Mouse (Mus musculus): ENCODE measurements around the gene Alyref. TPM values are rescaled to one million over a fixed set of nuclear protein-coding genes. Genes with fewer than 3 reads are reported as not detected.

Alyref gene
- polyA plus RNA-seq, 1 experiment from 2014 or later: 372 TPM

DNA sequence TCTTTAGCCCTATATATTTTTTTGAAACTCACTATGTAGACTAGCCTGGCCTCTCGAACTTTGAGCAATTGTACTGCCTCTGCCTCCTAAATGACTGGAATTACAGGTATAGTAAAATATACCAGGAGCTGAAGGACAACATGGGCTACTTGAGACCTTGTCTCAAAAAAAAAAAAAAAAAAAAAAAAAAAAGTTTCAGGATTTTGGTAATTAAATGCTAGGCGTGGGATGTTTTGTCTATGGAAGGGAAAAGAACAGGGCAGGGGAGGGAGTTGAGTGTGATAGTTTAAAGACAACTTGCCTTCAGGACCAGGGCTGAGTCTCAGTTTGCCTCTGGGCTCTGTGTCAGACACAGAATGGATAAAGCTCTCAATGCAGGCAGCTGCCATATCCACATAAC lies 23.1 kb downstream of the Alyref start:
- Histone ChIP-seq H3K4me2 (replicated peaks) (no peak overlapping the region), H3K27me3 (no peaks in the 10 kb centered on the region), H3K36me3 (peaks cover 38% of the 10 kb centered on the region), H3K9me3 (no peaks in the 10 kb centered on the region), H3K27ac (replicated peaks) (no peak overlapping the region), H3K9ac (replicated peaks) (no peak overlapping the region), H3K4me3 (no peak overlapping the region), H3K4me1 (peaks cover 41% of the 10 kb centered on the region)
- ATAC-seq (replicated peaks): no peak
- WGBS: 78% methylated on average over 2 of the region's 2 CpGs

- ATAC-seq (replicated peaks): no peak
- Histone ChIP-seq H3K9ac (replicated peaks) (peak overlapping the region; percentile 82), H3K4me2 (replicated peaks) (peak overlapping the region; percentile 79), H3K4me3 (peak overlapping the region; percentile 69), H3K36me3 (peaks cover 39% of the 10 kb centered on the region), H3K27me3 (no peaks in the 10 kb centered on the region), H3K9me3 (no peaks in the 10 kb centered on the region), H3K4me1 (peaks cover 33% of the 10 kb centered on the region), H3K27ac (replicated peaks) (no peak overlapping the region)
- 41% methylated on average over 5 of the region's 5 CpGs for WGBS
These were observed 23.9 kb downstream of the Alyref start for GRCm38 (mm10) chr11:120574278-120574600.

DNA sequence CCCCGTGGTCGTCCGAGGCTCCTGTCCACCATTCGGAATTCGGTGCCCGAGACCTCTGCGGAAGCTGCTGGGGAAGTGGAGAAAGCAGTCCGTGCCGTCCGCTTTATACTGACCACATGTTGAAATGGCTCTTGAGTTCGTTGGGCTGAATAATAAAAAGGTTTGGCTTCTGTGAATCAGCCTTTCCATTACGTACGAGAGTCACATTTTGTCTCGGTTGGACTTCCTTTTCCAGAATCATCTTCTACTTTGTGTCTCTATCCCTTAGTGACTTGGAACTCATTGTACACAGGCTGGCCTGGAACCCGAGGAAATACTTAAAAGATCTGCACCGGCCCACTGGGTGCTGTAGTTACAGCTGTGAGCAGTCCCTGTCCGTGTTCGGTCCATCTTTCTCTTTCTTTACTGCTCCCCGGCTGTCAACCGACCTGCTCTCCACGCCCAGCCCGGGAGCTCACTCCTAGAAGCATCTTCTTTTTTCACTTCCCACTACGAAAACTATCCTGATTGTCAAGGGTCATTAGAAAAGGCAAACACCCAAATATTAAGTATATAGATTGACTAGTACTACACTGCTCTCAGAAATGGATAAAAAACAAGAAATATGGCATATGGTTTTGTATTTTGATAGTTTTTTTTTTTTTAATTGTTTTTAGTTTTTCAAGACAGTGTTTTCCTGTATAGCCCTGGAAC lies 24.4 kb downstream of the Alyref start:
- ATAC-seq (replicated peaks): no peak
- Histone ChIP-seq H3K9me3 (no peaks in the 10 kb centered on the region), H3K27me3 (no peaks in the 10 kb centered on the region), H3K27ac (replicated peaks) (peak overlapping the region; percentile 90), H3K4me1 (peaks cover 28% of the 10 kb centered on the region), H3K9ac (replicated peaks) (peak overlapping the region; percentile 82), H3K4me2 (replicated peaks) (peak overlapping the region; percentile 79), H3K36me3 (peaks cover 35% of the 10 kb centered on the region), H3K4me3 (peak overlapping the region; percentile 69)
- WGBS: under 1% methylated on average over 23 of the region's 23 CpGs

GRCm38 (mm10) chr11:120572752-120573584 lies 25.2 kb downstream of the Alyref start, which contains the start of gene P4hb:
Gene P4hb, minus strand, starts transcription at chr11:120573253.
- Histone ChIP-seq H3K36me3 (peaks cover 35% of the 10 kb centered on the region), H3K4me3 (peak within 1 kb of the TSS; percentile 69), H3K9ac (replicated peaks) (peak within 1 kb of the TSS; percentile 82), H3K27ac (replicated peaks) (peak within 1 kb of the TSS; percentile 90), H3K27me3 (no peaks in the 10 kb centered on the region), H3K9me3 (no peaks in the 10 kb centered on the region), H3K4me1 (peaks cover 28% of the 10 kb centered on the region), H3K4me2 (replicated peaks) (peak within 1 kb of the TSS; percentile 85)
- WGBS: under 1% methylated on average over 93 of the region's 94 CpGs
- peak; percentile 97 for ATAC-seq (replicated peaks)

DNA sequence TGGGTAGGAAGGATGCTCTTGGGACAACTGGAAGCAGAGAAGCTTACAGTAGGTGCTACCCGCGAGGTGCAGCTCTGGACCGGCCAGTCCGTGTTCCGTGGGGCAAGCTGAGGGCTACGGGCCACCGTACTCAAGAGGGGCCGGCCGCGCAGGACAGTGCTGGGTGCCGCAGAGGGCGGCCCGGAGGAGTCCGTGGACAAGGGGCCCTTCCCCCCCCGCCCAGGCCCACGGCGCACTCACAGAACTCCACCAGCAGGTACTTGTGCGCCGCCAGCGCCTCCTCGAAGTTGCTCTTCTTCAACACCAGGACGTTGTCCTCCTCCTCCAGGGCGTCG lies 25.8 kb downstream of the Alyref start:
- under 1% methylated on average over 22 of the region's 24 CpGs for WGBS

GRCm38 (mm10) chr11:120571754-120572416 lies 26.3 kb downstream of the Alyref start:
- Histone ChIP-seq H3K9ac (replicated peaks) (peak overlapping the region; percentile 82), H3K36me3 (peaks cover 38% of the 10 kb centered on the region), H3K27ac (replicated peaks) (peak overlapping the region; percentile 90), H3K9me3 (no peaks in the 10 kb centered on the region), H3K4me3 (peak overlapping the region; percentile 69), H3K4me2 (replicated peaks) (peak overlapping the region; percentile 85), H3K4me1 (peaks cover 28% of the 10 kb centered on the region), H3K27me3 (no peaks in the 10 kb centered on the region)
- 16% methylated on average over 11 of the region's 11 CpGs for WGBS
- ATAC-seq (replicated peaks): no peak

More for the DNA sequence above, 25.8 kb downstream of the Alyref start:
- Histone ChIP-seq H3K9ac (replicated peaks) (peak overlapping the region; percentile 82), H3K4me2 (replicated peaks) (peak overlapping the region; percentile 85), H3K36me3 (peaks cover 35% of the 10 kb centered on the region), H3K4me1 (peaks cover 28% of the 10 kb centered on the region), H3K4me3 (peak overlapping the region; percentile 69), H3K27ac (replicated peaks) (peak overlapping the region; percentile 90), H3K9me3 (no peaks in the 10 kb centered on the region), H3K27me3 (no peaks in the 10 kb centered on the region)
- ATAC-seq (replicated peaks): no peak; the same call in 1 of the 2 replicates

DNA sequence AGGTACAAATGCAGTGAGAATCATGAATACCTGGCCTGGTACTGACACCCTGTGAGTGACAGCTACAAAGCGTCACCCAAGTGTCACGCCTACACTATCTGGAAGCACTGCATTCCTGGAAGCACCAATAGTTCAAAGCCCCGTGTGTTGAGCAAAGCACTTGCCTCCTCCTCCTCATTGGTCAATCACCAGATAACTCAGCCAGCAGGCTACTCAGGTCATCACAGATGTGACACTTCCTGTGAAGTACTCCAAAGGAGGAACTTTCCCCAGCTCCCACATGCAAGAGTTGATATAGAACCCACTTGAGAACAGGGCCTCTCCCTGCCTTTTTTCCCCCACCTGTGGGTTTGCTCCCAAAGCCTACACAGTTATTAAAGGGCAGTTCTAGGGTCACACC lies 27.0 kb downstream of the Alyref start:
- Histone ChIP-seq H3K9ac (replicated peaks) (no peak overlapping the region; the same call in 1 of the 2 replicates), H3K4me3 (peak overlapping the region; percentile 69; the same call in 1 of the 2 replicates)

DNA sequence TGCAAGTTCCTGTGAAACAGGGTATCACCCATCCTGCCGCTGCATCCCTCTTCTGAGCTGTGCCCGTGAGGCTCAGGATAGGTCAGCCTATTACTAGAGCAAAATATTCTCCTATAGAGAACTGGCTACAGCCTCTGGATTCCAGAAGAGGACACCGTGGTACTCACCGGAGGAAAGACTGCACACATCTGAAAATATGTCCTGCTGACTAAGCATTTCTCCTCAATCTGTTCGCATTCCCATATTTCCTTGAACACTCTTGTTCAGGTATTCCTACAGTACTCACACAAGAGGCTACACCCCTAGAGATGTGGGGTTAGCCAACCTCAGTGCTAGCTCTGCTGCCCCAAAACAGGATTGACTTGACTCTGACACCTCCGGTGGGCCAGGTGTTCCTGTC lies 29.8 kb downstream of the Alyref start:
- H3K9me3 ChIP-seq: no peaks in the 10 kb centered on the region

More for the DNA sequence above, 27.0 kb downstream of the Alyref start:
- H3K4me2 ChIP-seq (replicated peaks): peak overlapping the region; percentile 85; the same call in 1 of the 2 replicates
- H3K9me3 ChIP-seq: no peaks in the 10 kb centered on the region
- no peaks in the 10 kb centered on the region for H3K27me3 ChIP-seq
- 95% methylated on average over 3 of the region's 3 CpGs for WGBS
- peaks cover 45% of the 10 kb centered on the region for H3K36me3 ChIP-seq
- no peak overlapping the region for H3K27ac ChIP-seq (replicated peaks)
- peaks cover 28% of the 10 kb centered on the region for H3K4me1 ChIP-seq
- ATAC-seq (replicated peaks): no peak

GRCm38 (mm10) chr11:120565114-120565513 lies 33.1 kb downstream of the Alyref start:
- H3K4me3 ChIP-seq: no peak overlapping the region
- peaks cover 90% of the 10 kb centered on the region for H3K36me3 ChIP-seq
- H3K4me1 ChIP-seq: no peaks in the 10 kb centered on the region
- no peaks in the 10 kb centered on the region for H3K27me3 ChIP-seq
- H3K9ac ChIP-seq (replicated peaks): no peak overlapping the region
- WGBS: 87% methylated on average over 9 of the region's 9 CpGs
- no peak for ATAC-seq (replicated peaks)
- H3K9me3 ChIP-seq: no peaks in the 10 kb centered on the region
- H3K4me2 ChIP-seq (replicated peaks): no peak overlapping the region
- no peak overlapping the region for H3K27ac ChIP-seq (replicated peaks)

More for the DNA sequence above, 29.8 kb downstream of the Alyref start:
- no peak for ATAC-seq (replicated peaks)
- Histone ChIP-seq H3K27ac (replicated peaks) (no peak overlapping the region), H3K4me3 (no peak overlapping the region), H3K4me1 (peaks cover 17% of the 10 kb centered on the region), H3K9ac (replicated peaks) (no peak overlapping the region), H3K4me2 (replicated peaks) (no peak overlapping the region), H3K36me3 (peaks cover 70% of the 10 kb centered on the region), H3K27me3 (no peaks in the 10 kb centered on the region)
- 93% methylated on average over 6 of the region's 6 CpGs for WGBS

GRCm38 (mm10) chr11:120562949-120563348 lies 35.2 kb downstream of the Alyref start:
- H3K36me3 ChIP-seq: peaks cover 92% of the 10 kb centered on the region
- no peak overlapping the region for H3K4me3 ChIP-seq
- no peak overlapping the region for H3K27ac ChIP-seq (replicated peaks)
- H3K4me1 ChIP-seq: no peaks in the 10 kb centered on the region
- no peaks in the 10 kb centered on the region for H3K9me3 ChIP-seq
- 98% methylated on average over 13 of the region's 13 CpGs for WGBS
- no peak for ATAC-seq (replicated peaks)
- no peak overlapping the region for H3K9ac ChIP-seq (replicated peaks)
- no peak overlapping the region for H3K4me2 ChIP-seq (replicated peaks)
- H3K27me3 ChIP-seq: no peaks in the 10 kb centered on the region

GRCm38 (mm10) chr11:120560952-120561728 lies 37.0 kb downstream of the Alyref start:
- H3K9ac ChIP-seq (replicated peaks): no peak overlapping the region
- no peaks in the 10 kb centered on the region for H3K27me3 ChIP-seq
- 95% methylated on average over 13 of the region's 13 CpGs for WGBS
- H3K4me3 ChIP-seq: no peak overlapping the region
- no peaks in the 10 kb centered on the region for H3K9me3 ChIP-seq
- H3K4me1 ChIP-seq: no peaks in the 10 kb centered on the region
- no peak for ATAC-seq (replicated peaks)
- H3K27ac ChIP-seq (replicated peaks): no peak overlapping the region
- H3K36me3 ChIP-seq: peaks cover 73% of the 10 kb centered on the region
- H3K4me2 ChIP-seq (replicated peaks): no peak overlapping the region
